Mouse (Mus musculus): Measurements from ENCODE around the gene Gusb. TPM values are rescaled to one million over a fixed set of nuclear protein-coding genes. Genes with fewer than 3 reads are reported as not detected.

The Gusb gene
- polyA plus RNA-seq, 1 experiment from 2014 or later: 31.8 TPM

- Histone ChIP-seq H3K4me1 (ENCODE audit: control insufficient read depth, insufficient read depth, low read length) (no peaks in the 10 kb centered on the region), H3K9ac (ENCODE audit: low read length) (no peak overlapping the region), H3K4me3 (ENCODE audit: low read depth, low read length) (no peak overlapping the region), H3K27ac (ENCODE audit: low read depth, low read length) (no peak overlapping the region), H3K27me3 (ENCODE audit: control insufficient read depth, insufficient read depth, low read length) (no peaks in the 10 kb centered on the region), H3K4me2 (no peak overlapping the region), H3K9me3 (ENCODE audit: control insufficient read depth, low read length) (no peaks in the 10 kb centered on the region), H3K36me3 (ENCODE audit: control insufficient read depth, insufficient read depth, low read length) (no peaks in the 10 kb centered on the region)
- no peak for ATAC-seq (ENCODE audit: low FRiP score)
- DNase-seq (ENCODE audit: low spot score, missing footprints): no peak
- 71% methylated on average over 19 of the region's 19 CpGs for WGBS
Measured at GRCm38 (mm10) chr5:129997700-129998099, 5.1 kb downstream of the Gusb start.

DNA sequence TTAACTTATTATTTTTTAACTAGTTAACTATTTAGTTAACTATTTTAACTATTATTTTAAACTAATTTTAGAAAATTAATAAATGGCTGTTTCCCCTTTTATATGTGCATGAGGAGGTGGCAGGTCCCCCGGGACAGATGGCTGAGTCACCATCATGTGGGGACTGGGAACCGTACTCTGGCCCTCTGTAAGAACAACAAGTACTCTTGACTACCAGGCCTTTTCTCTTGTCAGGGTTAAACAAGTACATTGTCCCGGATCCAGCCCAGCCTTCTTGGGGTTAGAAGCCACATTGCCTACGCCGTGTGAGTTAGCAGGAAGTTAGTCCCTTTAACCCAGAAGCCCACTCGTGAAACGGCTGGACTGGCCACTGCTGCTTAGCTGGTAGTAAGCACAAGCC lies 7.9 kb downstream of the Gusb start:
- Histone ChIP-seq H3K9ac (ENCODE audit: low read length) (no peak overlapping the region), H3K4me2 (no peak overlapping the region), H3K9me3 (ENCODE audit: control insufficient read depth, low read length) (no peaks in the 10 kb centered on the region), H3K27ac (ENCODE audit: low read depth, low read length) (no peak overlapping the region), H3K36me3 (ENCODE audit: control insufficient read depth, insufficient read depth, low read length) (no peaks in the 10 kb centered on the region), H3K27me3 (ENCODE audit: control insufficient read depth, insufficient read depth, low read length) (no peaks in the 10 kb centered on the region), H3K4me1 (ENCODE audit: control insufficient read depth, insufficient read depth, low read length) (no peaks in the 10 kb centered on the region), H3K4me3 (ENCODE audit: low read depth, low read length) (no peak overlapping the region)
- no peak for DNase-seq (ENCODE audit: low spot score, missing footprints)
- 91% methylated on average over 7 of the region's 7 CpGs for WGBS
- no peak for ATAC-seq (ENCODE audit: low FRiP score)

- no peaks in the 10 kb centered on the region for H3K9me3 ChIP-seq (ENCODE audit: control insufficient read depth, low read length)
- no peak overlapping the region for H3K4me3 ChIP-seq (ENCODE audit: low read depth, low read length)
- no peaks in the 10 kb centered on the region for H3K27me3 ChIP-seq (ENCODE audit: control insufficient read depth, insufficient read depth, low read length)
- no peak overlapping the region for H3K9ac ChIP-seq (ENCODE audit: low read length)
- ATAC-seq (ENCODE audit: low FRiP score): no peak
- H3K4me1 ChIP-seq (ENCODE audit: control insufficient read depth, insufficient read depth, low read length): no peaks in the 10 kb centered on the region
- H3K4me2 ChIP-seq: no peak overlapping the region
- no peak for DNase-seq (ENCODE audit: low spot score, missing footprints)
- WGBS: 94% methylated on average over 14 of the region's 14 CpGs
- no peak overlapping the region for H3K27ac ChIP-seq (ENCODE audit: low read depth, low read length)
- no peaks in the 10 kb centered on the region for H3K36me3 ChIP-seq (ENCODE audit: control insufficient read depth, insufficient read depth, low read length)
Measured at GRCm38 (mm10) chr5:129993374-129993773, 9.5 kb downstream of the Gusb start.

- Histone ChIP-seq H3K27me3 (ENCODE audit: control insufficient read depth, insufficient read depth, low read length) (no peaks in the 10 kb centered on the region), H3K27ac (ENCODE audit: low read depth, low read length) (no peak overlapping the region), H3K4me2 (no peak overlapping the region), H3K4me3 (ENCODE audit: low read depth, low read length) (no peak overlapping the region), H3K4me1 (ENCODE audit: control insufficient read depth, insufficient read depth, low read length) (no peaks in the 10 kb centered on the region), H3K9me3 (ENCODE audit: control insufficient read depth, low read length) (no peaks in the 10 kb centered on the region), H3K9ac (ENCODE audit: low read length) (no peak overlapping the region), H3K36me3 (ENCODE audit: control insufficient read depth, insufficient read depth, low read length) (no peaks in the 10 kb centered on the region)
- WGBS: 94% methylated on average over 5 of the region's 5 CpGs
- ATAC-seq (ENCODE audit: low FRiP score) (no peak), DNase-seq (ENCODE audit: low spot score, missing footprints) (no peak)
Measured at GRCm38 (mm10) chr5:129991898-129992297, 11.0 kb downstream of the Gusb start.

- no peak for DNase-seq (ENCODE audit: low spot score, missing footprints)
- Histone ChIP-seq H3K27ac (ENCODE audit: low read depth, low read length) (no peak overlapping the region), H3K9ac (ENCODE audit: low read length) (no peak overlapping the region), H3K4me2 (no peak overlapping the region), H3K36me3 (ENCODE audit: control insufficient read depth, insufficient read depth, low read length) (no peaks in the 10 kb centered on the region; the same call in 1 of the 2 replicates), H3K27me3 (ENCODE audit: control insufficient read depth, insufficient read depth, low read length) (no peaks in the 10 kb centered on the region), H3K9me3 (ENCODE audit: control insufficient read depth, low read length) (no peaks in the 10 kb centered on the region), H3K4me1 (ENCODE audit: control insufficient read depth, insufficient read depth, low read length) (no peaks in the 10 kb centered on the region), H3K4me3 (ENCODE audit: low read depth, low read length) (no peak overlapping the region)
- 84% methylated on average over 13 of the region's 13 CpGs for WGBS
- ATAC-seq (ENCODE audit: low FRiP score): no peak
Measured at GRCm38 (mm10) chr5:129989376-129989775, 13.5 kb downstream of the Gusb start.

DNA sequence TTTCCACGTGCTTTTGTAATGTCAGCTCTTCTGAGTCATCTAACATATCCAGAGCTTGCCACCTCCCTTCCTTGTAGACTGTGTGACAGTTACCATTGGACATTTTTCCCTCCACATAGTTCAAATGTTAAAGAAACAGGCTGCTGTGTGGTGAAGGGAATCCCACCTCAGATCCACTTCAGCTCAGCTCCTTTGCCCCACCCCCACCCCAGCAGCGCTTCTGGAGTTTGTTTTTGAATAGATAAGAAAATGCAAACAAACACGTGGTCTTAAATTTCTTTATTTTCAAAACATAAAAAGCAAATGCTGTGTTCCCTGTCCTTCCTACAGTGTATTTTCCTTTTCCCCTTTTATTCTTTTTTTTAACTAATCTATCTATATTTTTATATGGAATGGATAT lies 22.6 kb downstream of the Gusb start:
- no peak for ATAC-seq (ENCODE audit: low FRiP score)
- Histone ChIP-seq H3K27ac (ENCODE audit: low read depth, low read length) (no peak overlapping the region), H3K4me1 (ENCODE audit: control insufficient read depth, insufficient read depth, low read length) (no peaks in the 10 kb centered on the region), H3K9me3 (ENCODE audit: control insufficient read depth, low read length) (no peaks in the 10 kb centered on the region), H3K27me3 (ENCODE audit: control insufficient read depth, insufficient read depth, low read length) (no peaks in the 10 kb centered on the region), H3K4me3 (ENCODE audit: low read depth, low read length) (no peak overlapping the region), H3K4me2 (no peak overlapping the region), H3K9ac (ENCODE audit: low read length) (no peak overlapping the region), H3K36me3 (ENCODE audit: control insufficient read depth, insufficient read depth, low read length) (no peaks in the 10 kb centered on the region; the same call in 1 of the 2 replicates)
- DNase-seq (ENCODE audit: low spot score, missing footprints): no peak
- 82% methylated on average over 3 of the region's 3 CpGs for WGBS

DNA sequence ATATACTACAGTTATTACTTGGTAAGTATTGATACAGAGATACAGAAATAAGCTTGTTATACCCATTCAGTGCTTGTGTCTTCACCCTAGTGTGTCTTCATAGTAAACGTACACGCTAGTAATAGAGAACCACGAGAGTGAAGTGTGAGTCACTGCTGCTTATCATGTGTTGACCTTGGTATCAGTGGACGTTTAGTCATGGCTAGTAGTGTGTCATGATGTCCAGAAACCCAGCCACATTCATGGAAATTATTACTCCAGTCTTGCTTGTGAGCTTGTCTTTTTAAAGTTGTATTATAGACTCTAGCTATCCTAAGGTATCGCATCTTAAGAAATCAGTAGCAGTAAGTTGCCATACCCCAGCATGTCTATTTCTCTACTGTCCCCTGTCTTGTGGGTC lies 24.2 kb downstream of the Gusb start:
- Histone ChIP-seq H3K9me3 (ENCODE audit: control insufficient read depth, low read length) (no peaks in the 10 kb centered on the region), H3K36me3 (ENCODE audit: control insufficient read depth, insufficient read depth, low read length) (no peaks in the 10 kb centered on the region), H3K9ac (ENCODE audit: low read length) (no peak overlapping the region), H3K4me1 (ENCODE audit: control insufficient read depth, insufficient read depth, low read length) (no peaks in the 10 kb centered on the region), H3K4me2 (no peak overlapping the region), H3K27ac (ENCODE audit: low read depth, low read length) (no peak overlapping the region), H3K27me3 (ENCODE audit: control insufficient read depth, insufficient read depth, low read length) (no peaks in the 10 kb centered on the region), H3K4me3 (ENCODE audit: low read depth, low read length) (no peak overlapping the region)
- no peak for DNase-seq (ENCODE audit: low spot score, missing footprints)
- WGBS: 93% methylated on average over 5 of the region's 5 CpGs
- ATAC-seq (ENCODE audit: low FRiP score): no peak

GRCm38 (mm10) chr5:129977768-129978167 lies 25.1 kb downstream of the Gusb start:
- no peaks in the 10 kb centered on the region for H3K9me3 ChIP-seq (ENCODE audit: control insufficient read depth, low read length)
- no peak for DNase-seq (ENCODE audit: low spot score, missing footprints)

DNA sequence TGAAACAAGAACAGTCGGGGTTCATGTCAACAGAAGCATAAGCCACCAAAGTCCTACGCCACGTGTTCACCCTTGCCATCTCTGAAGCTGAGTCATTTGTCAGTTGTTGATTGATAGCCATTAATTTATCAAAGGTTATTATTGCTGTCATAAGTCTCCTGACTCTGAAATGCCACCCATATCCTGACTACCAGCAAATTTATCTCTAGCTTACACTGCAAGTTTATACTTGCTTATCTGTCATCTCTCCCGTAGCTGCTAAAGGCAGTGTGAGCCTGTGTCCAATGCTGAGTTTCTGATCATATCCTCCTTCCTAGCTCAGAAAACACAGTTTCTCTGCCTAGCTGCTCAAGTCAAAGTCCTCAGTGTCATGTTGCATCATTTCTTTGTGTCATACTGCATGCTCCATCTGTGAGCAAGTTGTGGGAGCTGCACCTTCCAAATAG lies 28.0 kb downstream of the Gusb start:
- Histone ChIP-seq H3K4me2 (no peak overlapping the region), H3K36me3 (ENCODE audit: control insufficient read depth, insufficient read depth, low read length) (no peaks in the 10 kb centered on the region), H3K27me3 (ENCODE audit: control insufficient read depth, insufficient read depth, low read length) (no peaks in the 10 kb centered on the region), H3K4me1 (ENCODE audit: control insufficient read depth, insufficient read depth, low read length) (no peaks in the 10 kb centered on the region), H3K4me3 (ENCODE audit: low read depth, low read length) (no peak overlapping the region), H3K27ac (ENCODE audit: low read depth, low read length) (no peak overlapping the region), H3K9me3 (ENCODE audit: control insufficient read depth, low read length) (no peaks in the 10 kb centered on the region), H3K9ac (ENCODE audit: low read length) (no peak overlapping the region)
- no peak for ATAC-seq (ENCODE audit: low FRiP score)
- DNase-seq (ENCODE audit: low spot score, missing footprints): no peak
- 96% methylated on average over 4 of the region's 4 CpGs for WGBS

More at GRCm38 (mm10) chr5:129977768-129978167, 25.1 kb downstream of the Gusb start:
- Histone ChIP-seq H3K27me3 (ENCODE audit: control insufficient read depth, insufficient read depth, low read length) (no peaks in the 10 kb centered on the region), H3K9ac (ENCODE audit: low read length) (no peak overlapping the region), H3K27ac (ENCODE audit: low read depth, low read length) (no peak overlapping the region), H3K4me3 (ENCODE audit: low read depth, low read length) (no peak overlapping the region), H3K4me1 (ENCODE audit: control insufficient read depth, insufficient read depth, low read length) (no peaks in the 10 kb centered on the region), H3K4me2 (no peak overlapping the region), H3K36me3 (ENCODE audit: control insufficient read depth, insufficient read depth, low read length) (no peaks in the 10 kb centered on the region)
- 88% methylated on average over 4 of the region's 4 CpGs for WGBS
- ATAC-seq (ENCODE audit: low FRiP score): no peak

- H3K9me3 ChIP-seq (ENCODE audit: control insufficient read depth, low read length): no peaks in the 10 kb centered on the region
- WGBS: 91% methylated on average over 4 of the region's 4 CpGs
- no peak overlapping the region for H3K27ac ChIP-seq (ENCODE audit: low read depth, low read length)
- no peak for ATAC-seq (ENCODE audit: low FRiP score)
- no peak overlapping the region for H3K4me3 ChIP-seq (ENCODE audit: low read depth, low read length)
- no peak overlapping the region for H3K9ac ChIP-seq (ENCODE audit: low read length)
- DNase-seq (ENCODE audit: low spot score, missing footprints): no peak
- H3K4me1 ChIP-seq (ENCODE audit: control insufficient read depth, insufficient read depth, low read length): no peaks in the 10 kb centered on the region
- no peaks in the 10 kb centered on the region for H3K27me3 ChIP-seq (ENCODE audit: control insufficient read depth, insufficient read depth, low read length)
- no peak overlapping the region for H3K4me2 ChIP-seq
- H3K36me3 ChIP-seq (ENCODE audit: control insufficient read depth, insufficient read depth, low read length): no peaks in the 10 kb centered on the region
Measured at GRCm38 (mm10) chr5:129974354-129974753, 28.5 kb downstream of the Gusb start.
